Mouse (Mus musculus) liver, adult 2 months (tissue): ENCODE results near the gene Pdpk1.
"Not testable (repeated sequence)": the region's sequence is repeated elsewhere in the genome, so short reads cannot be mapped to it uniquely, and the experiment has no call there.

Experiments
- CTCF ChIP-seq: fragments of 200-500 bp; IDR thresholded peaks from 2 replicates; pipeline ENCODE4 v1.5.1; 2011; ENCODE audit warnings: low read depth, low read length, control low read depth
- POLR2A ChIP-seq: fragments of 200-500 bp; IDR thresholded peaks from 2 replicates; pipeline ENCODE4 v1.6.1; 2011; ENCODE audit warnings: low read length, control low read depth; ENCODE audit not compliant: insufficient read depth; ENCODE audit errors: extremely low read depth

GRCm38 (mm10) chr17:24129246-24129645 lies 21.5 kb downstream of the Pdpk1 start:
- not testable (repeated sequence) for TF ChIP-seq CTCF, POLR2A
